ENCODE assay signal across 8 mouse cellular contexts in genomic region chr8:90670471-90671057, GRCm38 (mm10).
DNase-seq lines count a peak whose midpoint lies in the region; ATAC-seq and TF ChIP-seq lines count a peak whose summit lies in the region.

No protein-coding gene starts in this region.

- peak overlapping the region; percentile 34 to 41 for H3K4me3 ChIP-seq in heart, embryonic 14.5 days (ENCODE audit: control insufficient read depth in 1 of 2, insufficient read depth in 1 of 2, low read depth in 1 of 2, low read length in 2 of 2)
- H3K4me3 ChIP-seq in heart, adult 2 months: no peak overlapping the region
- H3K4me3 ChIP-seq in hindbrain, embryonic 11.5 days (ENCODE audit: low read depth, low read length): peak overlapping the region; percentile 22
- peak overlapping the region; percentile 23 for H3K4me3 ChIP-seq in midbrain, embryonic 16.5 days (ENCODE audit: low read depth, low read length)

- no peak for ATAC-seq in heart, embryonic 14.5 days (ENCODE audit: insufficient number of reproducible peaks, insufficient read depth, low FRiP score, low read depth)
- ATAC-seq in hindbrain, embryonic 11.5 days (ENCODE audit: low FRiP score): peak; percentile 71; the same call in 1 of the 2 replicates
- peak; percentile 82 for ATAC-seq in midbrain, embryonic 16.5 days

- H3K9me3 ChIP-seq in heart, embryonic 14.5 days (ENCODE audit: control insufficient read depth, low read length): no peaks in the 10 kb centered on the region
- H3K9me3 ChIP-seq in hindbrain, embryonic 11.5 days (ENCODE audit: control insufficient read depth, low read length): peaks cover 3% of the 10 kb centered on the region; the same call in 1 of the 2 replicates
- H3K9me3 ChIP-seq in midbrain, embryonic 16.5 days (replicated peaks; ENCODE audit: control insufficient read depth, low read length, poor library complexity, severe bottlenecking): no peaks in the 10 kb centered on the region

- no peaks in the 10 kb centered on the region for H3K79me2 ChIP-seq in heart, adult 2 months (replicated peaks; ENCODE audit: control insufficient read depth, insufficient read depth, low read length)

- DNase-seq in heart, adult 2 months: no peak
- DNase-seq in brain, embryonic 14.5 days (ENCODE audit: low read depth): peak; percentile 92
- peak; percentile 63 for DNase-seq in hindbrain, embryonic 11.5 days (ENCODE audit: low spot score)
- no peak for DNase-seq in spleen, postnatal 14 days (ENCODE audit: low spot score in 2 of 2)
- no peak for DNase-seq in left cerebral cortex, adult 18-20 months (ENCODE audit: low spot score in 2 of 2)
- DNase-seq in ovary, postnatal 14 days (ENCODE audit: low spot score): no peak

- peaks cover 5% of the 10 kb centered on the region; the same call in 1 of the 2 replicates for H3K27me3 ChIP-seq in heart, embryonic 14.5 days (ENCODE audit: control insufficient read depth, insufficient read depth, low read length)
- H3K27me3 ChIP-seq in heart, adult 2 months (ENCODE audit: control insufficient read depth, insufficient read depth, low read length): no peaks in the 10 kb centered on the region
- H3K27me3 ChIP-seq in hindbrain, embryonic 11.5 days (ENCODE audit: control insufficient read depth, insufficient read depth, low read length): no peaks in the 10 kb centered on the region
- no peaks in the 10 kb centered on the region for H3K27me3 ChIP-seq in midbrain, embryonic 16.5 days (ENCODE audit: control insufficient read depth, insufficient read depth, low read depth, low read length)

- intact Hi-C loops in heart, adult 2 months (cut with DNase I): no loop called here

- peak overlapping the region; percentile 73 for H3K4me2 ChIP-seq in heart, embryonic 14.5 days (ENCODE audit: low read length)
- peak overlapping the region; percentile 36 for H3K4me2 ChIP-seq in hindbrain, embryonic 11.5 days (replicated peaks; ENCODE audit: low read depth, low read length)
- peak overlapping the region; percentile 52 for H3K4me2 ChIP-seq in midbrain, embryonic 16.5 days (ENCODE audit: low read length)

- peak overlapping the region; percentile 67 for H3K9ac ChIP-seq in heart, embryonic 14.5 days (ENCODE audit: low read length)
- H3K9ac ChIP-seq in heart, adult 2 months (ENCODE audit: low read depth, low read length): no peak overlapping the region
- peak overlapping the region; percentile 35; the same call in 1 of the 2 replicates for H3K9ac ChIP-seq in hindbrain, embryonic 11.5 days (ENCODE audit: low read depth, low read length)
- H3K9ac ChIP-seq in midbrain, embryonic 16.5 days (ENCODE audit: low read depth, low read length): peak overlapping the region; percentile 51

- TF ChIP-seq CTCF in heart, adult 2 months (IDR thresholded peaks at IDR 0.05): no peak
- no peak for TF ChIP-seq CTCF in brain, embryonic 14.5 days (IDR thresholded peaks at IDR 0.05; ENCODE audit: borderline replicate concordance, extremely low read depth, insufficient read depth, insufficient read length)

- no peaks in the 10 kb centered on the region for H3K36me3 ChIP-seq in heart, embryonic 14.5 days (ENCODE audit: control insufficient read depth, insufficient read depth, low read length)
- H3K36me3 ChIP-seq in heart, adult 2 months (ENCODE audit: control insufficient read depth, insufficient read depth, low read length): no peaks in the 10 kb centered on the region
- no peaks in the 10 kb centered on the region for H3K36me3 ChIP-seq in hindbrain, embryonic 11.5 days (ENCODE audit: control insufficient read depth, insufficient read depth, low read length)
- no peaks in the 10 kb centered on the region for H3K36me3 ChIP-seq in midbrain, embryonic 16.5 days (ENCODE audit: control insufficient read depth, insufficient read depth, low read length)

- H3K27ac ChIP-seq in heart, embryonic 14.5 days (replicated peaks in 1 of 2; ENCODE audit: control insufficient read depth in 1 of 2, insufficient read depth in 1 of 2, low read depth in 2 of 2, low read length in 2 of 2): no peak overlapping the region
- H3K27ac ChIP-seq in heart, adult 2 months: no peak overlapping the region
- H3K27ac ChIP-seq in hindbrain, embryonic 11.5 days (ENCODE audit: low read depth, low read length): peak overlapping the region; percentile 54; the same call in 1 of the 2 replicates
- H3K27ac ChIP-seq in midbrain, embryonic 16.5 days (ENCODE audit: low read length): peak overlapping the region; percentile 67

- no peak for TF ChIP-seq EP300 in heart, adult 2 months (IDR thresholded peaks at IDR 0.05; ENCODE audit: insufficient read depth, low read depth, low read length)

- peaks cover 0 to 2% of the 10 kb centered on the region in 2 experiments; a peak in 2 of 4 replicates for H3K4me1 ChIP-seq in heart, embryonic 14.5 days (ENCODE audit: control insufficient read depth in 2 of 2, insufficient read depth in 2 of 2, low read length in 2 of 2)
- no peaks in the 10 kb centered on the region for H3K4me1 ChIP-seq in heart, adult 2 months (ENCODE audit: control insufficient read depth, insufficient read depth, low read length)
- H3K4me1 ChIP-seq in hindbrain, embryonic 11.5 days (replicated peaks; ENCODE audit: control insufficient read depth, insufficient read depth, low read length): no peaks in the 10 kb centered on the region; the same call in 1 of the 2 replicates
- H3K4me1 ChIP-seq in midbrain, embryonic 16.5 days (ENCODE audit: control insufficient read depth, insufficient read depth, low read length): peaks cover 11% of the 10 kb centered on the region

- TF ChIP-seq POLR2A in heart, adult 2 months (IDR thresholded peaks at IDR 0.05; ENCODE audit: insufficient read depth, low read depth, low read length): no peak
- no peak for TF ChIP-seq POLR2A in brain, embryonic 14.5 days (IDR thresholded peaks at IDR 0.05; ENCODE audit: borderline replicate concordance, extremely low read depth, insufficient read depth, insufficient read length, poor library complexity, severe bottlenecking)

- WGBS in heart, embryonic 14.5 days: 6% methylated on average over 14 of the region's 14 CpGs
- WGBS in heart, adult 2 months: 8% methylated on average over 14 of the region's 14 CpGs
- WGBS in hindbrain, embryonic 11.5 days: 2% methylated on average over 14 of the region's 14 CpGs
- WGBS in midbrain, embryonic 16.5 days: under 1% methylated on average over 14 of the region's 14 CpGs

Comparison
In these comparisons a context has a peak if more than half of its experiments do, and no peak if none do; other contexts are left out.
1. H3K27ac ChIP-seq: peak in hindbrain, embryonic 11.5 days (single experiment) and midbrain, embryonic 16.5 days (single experiment); none in heart, embryonic 14.5 days (0 of 2) and heart, adult 2 months (single experiment).
2. DNase-seq: peak in brain, embryonic 14.5 days (single experiment) and hindbrain, embryonic 11.5 days (single experiment); none in heart, adult 2 months (0 of 2), spleen, postnatal 14 days (0 of 2), left cerebral cortex, adult 18-20 months (0 of 2) and ovary, postnatal 14 days (single experiment).
3. Peak in every context shown above with its lines, with median percentiles within 50 percentile points of each other: H3K4me2 ChIP-seq.